Mouse (Mus musculus) thymus, adult 2 months (tissue): ENCODE measurements around the gene Gm20503.

Experiments used
- CTCF ChIP-seq: fragments of 200-500 bp; IDR thresholded peaks from 2 replicates; pipeline ENCODE4 v1.5.1; 2012; ENCODE audit warnings: mild to moderate bottlenecking, control low read depth, low read length, moderate library complexity, borderline replicate concordance; ENCODE audit not compliant: control insufficient read depth, poor library complexity, insufficient read depth; ENCODE audit errors: extremely low read depth
- POLR2A ChIP-seq: fragments of 200-500 bp; IDR thresholded peaks from 2 replicates; pipeline ENCODE4 v1.6.1; 2012; ENCODE audit warnings: mild to moderate bottlenecking, low read length, control low read depth, moderate library complexity; ENCODE audit not compliant: control insufficient read depth, poor library complexity, insufficient read depth; ENCODE audit errors: extremely low read depth

DNA sequence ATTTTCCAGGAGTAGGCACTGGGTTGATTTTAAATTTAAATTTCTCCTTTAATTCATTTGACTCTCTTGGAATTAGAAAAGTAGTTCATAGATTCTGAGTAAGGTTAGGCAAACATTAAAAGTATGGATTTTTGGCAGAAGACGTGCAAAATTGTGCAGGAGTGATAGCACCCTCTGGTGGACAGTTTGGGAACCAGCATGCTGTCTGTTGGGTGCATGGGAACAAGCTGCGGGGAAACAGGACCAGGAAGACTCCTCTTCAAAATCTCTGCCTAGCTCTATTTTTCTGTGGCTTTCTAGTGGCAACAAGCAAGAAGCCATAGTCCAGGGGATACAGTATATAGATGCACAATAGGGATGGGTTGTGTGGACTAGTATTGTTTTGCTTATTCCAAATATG is 3.3 kb upstream of the Gm20503 start:
- TF ChIP-seq POLR2A: no peak
- TF ChIP-seq CTCF: no peak; the same call in 1 of the 2 replicates
